Mouse (Mus musculus) heart, embryonic 10.5 days (tissue): Measurements from ENCODE around the gene Sytl1. TPM values are rescaled to one million over a fixed set of nuclear protein-coding genes. Genes with fewer than 3 reads are reported as not detected.

ENCODE experiments used
- DNase-seq: peaks from one replicate; pipeline ENCODE4 v3.0.0-alpha.2; 2017; ENCODE audit warnings: low spot score
- H3K27ac ChIP-seq: fragments of 300-500 bp; sonication (generic); 2 replicates; pipeline ENCODE4 v1.5.1; 2016; ENCODE audit warnings: mild to moderate bottlenecking
- H3K27me3 ChIP-seq: fragments of 300-500 bp; sonication (generic); 2 replicates; pipeline ENCODE4 v1.6.1; 2016; ENCODE audit warnings: mild to moderate bottlenecking; ENCODE audit not compliant: poor library complexity, insufficient read depth, severe bottlenecking
- H3K36me3 ChIP-seq: fragments of 300-500 bp; sonication (generic); 2 replicates; pipeline ENCODE4 v1.6.1; 2016; ENCODE audit warnings: mild to moderate bottlenecking, moderate library complexity
- H3K4me1 ChIP-seq: fragments of 300-500 bp; sonication (generic); 2 replicates; pipeline ENCODE4 v1.6.1; 2016; ENCODE audit warnings: mild to moderate bottlenecking
- H3K4me3 ChIP-seq: fragments of 300-500 bp; sonication (generic); 2 replicates; pipeline ENCODE4 v1.5.1; 2016; ENCODE audit warnings: mild to moderate bottlenecking, moderate library complexity
- H3K9me3 ChIP-seq: fragments of 300-500 bp; sonication (generic); 2 replicates; pipeline ENCODE4 v1.6.1; 2016; ENCODE audit warnings: mild to moderate bottlenecking, moderate library complexity
- WGBS: fragments of 180-500 bp; shearing (Covaris S2); methylation state at CpG from one replicate; pipeline ENCODE4 v1.1.7; 2016; 5-methylcytosine and 5-hydroxymethylcytosine counted together
- polyA plus RNA-seq: library from polyadenylated mRNA; unstranded; fragments of >200 nt; fragmentation: Nextera tagmentation; extraction: Ambion mirVana; gene quantifications from 2 replicates; pipeline ENCODE4 v1.2.1, GENCODE M21; 2016

Sytl1 gene
- polyA plus RNA-seq, 1 experiment from 2014 or later: 0.60 TPM

DNA sequence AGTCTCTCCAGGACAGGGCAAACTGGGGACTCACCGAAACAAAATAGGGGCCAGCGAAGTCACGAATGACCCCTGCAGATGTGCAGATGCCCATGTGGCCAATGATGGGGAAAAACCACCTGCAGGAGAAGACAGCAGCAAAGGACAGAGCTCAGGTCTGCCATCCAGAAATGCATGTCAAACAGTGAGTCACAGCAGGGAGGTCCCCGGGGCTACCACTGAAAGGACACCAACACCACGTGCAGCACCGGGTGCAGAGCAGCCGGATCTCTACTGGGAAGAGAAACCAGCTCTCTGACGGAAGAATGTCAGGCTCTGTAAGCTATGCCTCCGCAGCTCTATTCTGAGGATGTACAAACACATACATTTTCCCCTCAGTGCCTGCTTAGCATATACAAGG is 8.0 kb upstream of the Sytl1 start:
- Histone ChIP-seq H3K27ac (no peak overlapping the region), H3K4me1 (peaks cover 5% of the 10 kb centered on the region), H3K4me3 (no peak overlapping the region), H3K36me3 (peaks cover 53% of the 10 kb centered on the region), H3K9me3 (no peaks in the 10 kb centered on the region), H3K27me3 (no peaks in the 10 kb centered on the region)
- 86% methylated on average over 9 of the region's 9 CpGs for WGBS
- DNase-seq: no peak

DNA sequence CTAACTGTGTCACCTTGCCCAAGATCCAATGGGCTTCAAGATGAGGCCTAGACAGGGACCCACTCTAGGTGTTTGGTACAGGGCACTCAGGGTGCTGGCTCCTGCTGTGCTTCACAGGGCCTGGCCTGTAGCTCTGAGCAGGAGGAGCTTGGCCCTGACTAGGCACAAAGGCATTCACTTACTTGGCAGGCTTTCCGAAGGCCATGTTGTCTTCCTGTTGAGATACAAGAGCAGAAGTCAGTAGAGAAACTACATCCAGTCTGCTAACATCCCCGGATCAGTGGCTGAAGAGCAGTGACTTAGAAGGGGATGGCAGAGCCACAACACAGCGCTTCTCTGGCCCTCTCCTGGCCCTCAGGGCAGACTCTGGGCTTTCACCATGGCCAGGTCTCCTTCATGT is 6.7 kb upstream of the Sytl1 start:
- H3K36me3 ChIP-seq: peaks cover 64% of the 10 kb centered on the region

DNA sequence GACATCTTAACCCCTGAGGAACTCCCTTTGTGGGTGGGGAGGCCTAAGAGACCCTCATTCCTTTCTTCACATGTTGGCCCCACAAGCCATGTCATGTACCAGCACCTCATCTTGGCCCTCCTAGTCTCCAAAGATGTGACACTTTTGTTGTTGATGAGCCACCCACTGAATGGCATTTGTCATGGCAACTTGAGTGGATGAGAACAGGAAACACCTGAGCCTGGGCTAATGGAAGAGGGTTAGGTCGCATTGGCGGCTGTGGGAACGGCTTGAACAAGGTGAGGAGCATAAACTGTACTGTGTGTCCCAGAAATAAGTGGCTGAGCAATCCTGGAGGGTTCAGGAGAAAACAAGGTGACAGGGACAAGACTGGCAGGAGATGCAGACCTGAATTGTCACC is 6.0 kb upstream of the Sytl1 start:
- H3K9me3 ChIP-seq: no peaks in the 10 kb centered on the region
- DNase-seq: no peak

More for the DNA sequence above, 6.7 kb upstream of the Sytl1 start:
- Histone ChIP-seq H3K27ac (no peak overlapping the region), H3K9me3 (no peaks in the 10 kb centered on the region), H3K4me1 (no peaks in the 10 kb centered on the region), H3K4me3 (no peak overlapping the region), H3K27me3 (no peaks in the 10 kb centered on the region)
- 90% methylated on average over 3 of the region's 3 CpGs for WGBS
- DNase-seq: no peak

DNA sequence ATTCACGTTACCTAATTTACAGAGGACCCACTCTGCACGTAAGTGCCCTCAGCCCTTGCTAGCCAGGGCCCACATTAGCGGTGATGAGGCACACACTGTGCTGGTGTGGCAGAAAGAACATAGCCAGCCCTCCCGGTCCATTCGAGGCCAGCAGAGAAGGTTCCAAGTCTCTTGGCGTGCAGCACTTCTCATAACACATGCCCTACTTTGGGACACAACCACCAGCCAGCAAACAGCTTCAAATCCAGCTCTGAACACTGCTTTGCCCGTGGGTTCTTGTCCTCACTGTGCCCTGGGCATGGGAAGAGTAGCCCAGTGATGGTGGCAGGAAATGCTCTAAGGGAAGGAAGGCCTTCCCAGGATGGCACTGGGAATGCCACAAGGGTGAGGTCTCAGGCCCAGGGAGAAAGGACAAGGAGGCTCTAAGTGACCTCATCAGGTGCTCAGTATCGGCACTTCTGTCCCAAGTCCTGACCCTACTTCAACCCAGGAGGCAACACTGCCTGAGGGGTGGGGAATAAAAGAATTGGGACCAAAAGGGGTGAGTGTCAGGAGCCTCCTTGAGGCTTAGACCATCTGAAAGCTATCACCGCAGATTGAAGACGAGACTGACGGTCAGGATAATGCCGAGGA is 3.5 kb upstream of the Sytl1 start:
- H3K27me3 ChIP-seq: no peaks in the 10 kb centered on the region; the same call in 1 of the 2 replicates
- H3K27ac ChIP-seq: no peak overlapping the region
- H3K4me1 ChIP-seq: no peaks in the 10 kb centered on the region; the same call in 1 of the 2 replicates
- DNase-seq: no peak
- WGBS: 93% methylated on average over 12 of the region's 12 CpGs
- H3K9me3 ChIP-seq: no peaks in the 10 kb centered on the region
- H3K4me3 ChIP-seq: no peak overlapping the region
- H3K36me3 ChIP-seq: peaks cover 79% of the 10 kb centered on the region

More for the DNA sequence above, 6.0 kb upstream of the Sytl1 start:
- Histone ChIP-seq H3K4me1 (no peaks in the 10 kb centered on the region), H3K4me3 (no peak overlapping the region), H3K27ac (no peak overlapping the region), H3K27me3 (no peaks in the 10 kb centered on the region), H3K36me3 (peaks cover 69% of the 10 kb centered on the region)
- 92% methylated on average over 3 of the region's 3 CpGs for WGBS

DNA sequence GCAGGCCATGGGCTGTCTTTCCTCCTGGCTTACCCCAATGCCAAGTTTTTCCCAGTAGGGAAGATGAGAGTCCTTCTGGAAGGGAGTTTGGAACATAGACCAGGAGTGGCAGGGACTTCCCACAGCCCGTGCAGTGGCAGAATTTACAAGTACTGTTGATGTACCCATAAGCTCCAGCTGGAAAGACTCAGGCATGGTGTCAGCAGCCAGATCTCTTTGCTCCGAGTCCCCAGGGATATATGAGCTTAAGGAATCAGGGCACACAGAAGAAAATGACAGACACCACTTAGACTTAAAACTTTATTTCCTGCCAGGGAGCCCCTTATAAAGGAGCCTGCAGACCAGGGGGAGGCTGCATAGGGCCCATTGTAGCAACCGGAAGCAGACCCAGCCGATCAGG is 2.8 kb upstream of the Sytl1 start:
- 89% methylated on average over 4 of the region's 4 CpGs for WGBS
- H3K27ac ChIP-seq: no peak overlapping the region
- H3K9me3 ChIP-seq: no peaks in the 10 kb centered on the region
- DNase-seq: no peak
- no peak overlapping the region for H3K4me3 ChIP-seq
- H3K36me3 ChIP-seq: peaks cover 76% of the 10 kb centered on the region
- no peaks in the 10 kb centered on the region; the same call in 1 of the 2 replicates for H3K4me1 ChIP-seq
- H3K27me3 ChIP-seq: peaks cover 4% of the 10 kb centered on the region; the same call in 1 of the 2 replicates

DNA sequence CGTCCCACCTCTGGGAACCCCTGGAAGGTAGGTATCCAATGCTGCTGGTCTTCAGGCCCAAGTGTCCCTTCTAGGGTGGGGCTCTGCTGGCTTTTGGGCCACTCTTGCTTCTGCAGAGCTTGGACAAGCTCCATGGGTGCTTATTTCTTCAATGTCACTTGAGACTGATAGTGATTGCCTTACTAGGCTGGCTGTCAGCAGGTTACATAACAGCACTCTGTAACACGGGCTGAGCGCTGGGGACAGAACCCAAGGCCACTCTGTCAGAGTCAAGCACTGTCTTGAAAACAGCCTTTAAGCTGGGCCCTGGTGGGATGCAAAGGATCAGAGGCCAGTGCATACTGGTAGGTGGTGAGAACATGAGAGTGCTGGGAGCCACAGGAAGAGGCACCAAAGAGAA is 2.4 kb upstream of the Sytl1 start:
- Histone ChIP-seq H3K9me3 (no peaks in the 10 kb centered on the region), H3K4me1 (no peaks in the 10 kb centered on the region; the same call in 1 of the 2 replicates), H3K27ac (no peak overlapping the region), H3K36me3 (peaks cover 74% of the 10 kb centered on the region), H3K4me3 (no peak overlapping the region), H3K27me3 (peaks cover 9% of the 10 kb centered on the region; the same call in 1 of the 2 replicates)
- no peak for DNase-seq
- 91% methylated on average over 3 of the region's 3 CpGs for WGBS

DNA sequence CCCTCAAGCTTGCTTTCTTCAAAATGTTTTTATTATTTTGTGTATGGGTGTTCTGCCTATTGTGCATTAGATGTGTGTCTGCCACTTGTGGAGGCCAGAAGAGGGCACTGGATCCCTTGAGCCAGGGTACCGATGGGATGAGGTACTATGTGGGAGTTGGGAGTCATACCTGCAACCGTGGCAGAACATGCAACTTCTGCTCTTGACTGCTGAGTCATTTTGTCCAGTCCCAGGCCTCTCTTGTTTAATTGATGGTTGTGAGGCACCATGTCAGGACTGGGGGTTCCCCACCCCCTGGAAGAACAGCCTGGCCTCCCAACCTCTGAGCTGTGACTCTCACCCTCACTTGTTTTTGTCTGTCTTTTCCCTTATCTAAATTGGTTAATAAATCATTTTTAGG is 1.6 kb upstream of the Sytl1 start:
- Histone ChIP-seq H3K36me3 (peaks cover 67% of the 10 kb centered on the region), H3K27me3 (peaks cover 16% of the 10 kb centered on the region; the same call in 1 of the 2 replicates), H3K4me3 (peak overlapping the region; percentile 3; the same call in 1 of the 2 replicates), H3K4me1 (no peaks in the 10 kb centered on the region; the same call in 1 of the 2 replicates), H3K9me3 (no peaks in the 10 kb centered on the region), H3K27ac (no peak overlapping the region)
- 98% methylated on average over 2 of the region's 2 CpGs for WGBS
- no peak for DNase-seq

DNA sequence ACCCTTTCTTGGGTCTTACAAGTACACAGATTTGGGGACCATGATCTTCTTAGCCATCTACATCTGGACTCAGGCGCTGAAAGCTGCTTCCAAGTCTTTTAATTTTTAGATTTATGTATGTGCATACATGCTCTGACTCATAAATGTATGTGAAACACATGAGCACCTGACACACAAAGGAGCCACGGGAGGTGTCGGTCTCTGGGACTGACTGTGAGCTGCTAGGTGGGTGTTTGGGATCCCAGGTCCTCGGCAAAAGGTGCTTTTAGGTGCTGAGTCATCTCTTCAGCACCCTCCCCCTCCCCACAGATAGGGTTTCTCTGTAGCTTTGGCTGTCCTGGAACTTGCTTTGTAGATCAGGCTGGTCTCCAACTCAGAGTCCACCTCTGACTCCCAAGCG is 843 bp upstream of the Sytl1 start:
- WGBS: 83% methylated on average over 5 of the region's 5 CpGs
- Histone ChIP-seq H3K27ac (no peak overlapping the region), H3K4me3 (no peak overlapping the region), H3K4me1 (no peaks in the 10 kb centered on the region; the same call in 1 of the 2 replicates), H3K9me3 (no peaks in the 10 kb centered on the region), H3K36me3 (peaks cover 59% of the 10 kb centered on the region), H3K27me3 (peaks cover 22% of the 10 kb centered on the region)
- DNase-seq: no peak

DNA sequence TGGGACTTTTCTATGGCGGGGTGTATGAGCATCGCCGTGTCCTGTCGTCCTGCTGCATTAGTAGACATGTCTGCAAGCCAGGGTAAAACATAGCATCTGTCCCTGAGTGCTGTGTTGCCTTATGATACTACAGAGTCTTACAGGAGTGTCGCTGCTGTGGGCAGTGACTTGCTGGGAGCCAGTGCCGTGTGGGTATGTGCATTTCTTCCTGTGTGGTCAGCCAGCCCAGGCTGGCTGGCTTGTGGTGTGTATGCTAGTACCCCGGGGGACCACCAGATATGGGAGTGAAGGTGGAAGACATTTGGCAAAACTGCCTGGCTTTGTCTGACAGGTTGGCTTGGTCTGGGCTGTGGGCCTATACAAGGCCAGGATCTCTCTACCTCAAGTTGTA is 543 bp downstream of the Sytl1 start:
- 60% methylated on average over 7 of the region's 7 CpGs for WGBS

DNA sequence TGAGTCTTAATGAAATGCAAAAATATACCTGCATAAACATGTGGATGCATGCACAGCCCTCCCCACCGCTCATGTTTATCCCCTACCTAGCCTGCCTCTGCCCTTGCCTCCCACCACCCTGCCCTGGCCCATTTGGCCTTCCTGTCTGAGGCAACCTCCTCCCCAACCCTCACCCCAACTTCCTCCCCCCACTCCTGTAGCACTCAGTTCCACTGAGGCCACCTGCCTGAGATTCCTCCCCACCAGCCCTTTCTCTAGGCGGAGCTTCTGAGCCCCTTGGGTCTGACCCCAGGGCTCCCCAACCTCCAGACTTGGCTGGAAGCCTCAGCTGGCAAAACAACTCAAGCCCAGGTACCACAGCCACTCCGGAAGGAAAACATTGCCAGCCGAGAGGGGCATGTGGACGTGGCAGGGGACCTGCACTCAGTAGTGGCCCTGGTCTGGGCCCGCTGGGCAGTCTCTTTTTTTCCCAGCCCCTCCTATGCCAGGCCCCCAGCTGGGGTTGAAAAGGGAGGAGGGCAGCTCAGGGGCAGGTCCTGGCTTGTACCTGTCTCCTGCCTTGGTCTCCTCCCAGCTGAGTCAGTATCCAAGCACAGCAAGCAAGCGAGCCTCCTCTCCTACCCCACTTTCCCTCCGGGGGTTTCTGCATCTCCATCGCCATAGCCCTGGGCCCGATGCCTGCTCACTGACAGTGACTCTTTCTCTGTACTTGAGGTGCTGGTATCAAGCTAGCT is 1.1 kb downstream of the Sytl1 start:
- Histone ChIP-seq H3K36me3 (peaks cover 39% of the 10 kb centered on the region), H3K27me3 (peaks cover 42% of the 10 kb centered on the region), H3K9me3 (no peaks in the 10 kb centered on the region), H3K27ac (0 out of 2 replicates have a peak overlapping the region, but pooled peaks have one; percentile 25), H3K4me3 (no peak overlapping the region), H3K4me1 (peaks cover 6% of the 10 kb centered on the region)
- no peak for DNase-seq
- 46% methylated on average over 10 of the region's 10 CpGs for WGBS

More for the DNA sequence above, 543 bp downstream of the Sytl1 start:
- Histone ChIP-seq H3K9me3 (no peaks in the 10 kb centered on the region), H3K4me3 (no peak overlapping the region), H3K27me3 (peaks cover 36% of the 10 kb centered on the region), H3K4me1 (peaks cover under 1% of the 10 kb centered on the region; the same call in 1 of the 2 replicates), H3K36me3 (peaks cover 45% of the 10 kb centered on the region), H3K27ac (0 out of 2 replicates have a peak overlapping the region, but pooled peaks have one; percentile 25)
- DNase-seq: no peak

DNA sequence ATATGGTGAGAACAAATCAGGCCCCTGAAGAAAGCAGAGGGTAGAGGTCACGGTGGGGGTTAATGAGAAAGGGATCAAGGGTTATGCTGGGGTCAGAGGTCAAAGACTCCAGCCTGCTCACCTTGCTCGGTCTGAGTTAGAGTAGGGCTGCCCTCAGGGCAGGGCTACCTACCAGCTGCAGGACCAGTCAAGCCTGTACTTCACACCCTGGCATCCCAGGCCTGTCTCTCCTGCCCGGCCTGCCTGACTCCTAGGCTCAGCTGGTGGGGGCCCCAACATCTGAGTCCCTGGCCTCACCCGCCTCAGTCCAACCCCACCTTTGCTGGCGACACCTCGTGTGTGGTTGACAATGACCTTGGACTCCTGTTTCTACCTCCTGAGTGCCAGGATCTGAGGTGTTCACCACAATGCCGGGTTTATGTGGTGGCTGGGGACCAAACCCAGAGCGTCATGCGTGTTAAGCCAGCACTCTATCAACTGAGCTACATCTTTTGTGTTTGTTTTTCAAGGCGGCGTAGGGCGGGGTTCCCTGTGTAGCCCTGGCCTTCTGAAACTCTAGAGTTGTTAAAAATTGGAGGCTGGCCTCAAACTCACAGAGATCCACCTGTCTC is 5.0 kb downstream of the Sytl1 start:
- H3K4me1 ChIP-seq: peaks cover 12% of the 10 kb centered on the region
- no peak overlapping the region for H3K27ac ChIP-seq
- H3K9me3 ChIP-seq: no peaks in the 10 kb centered on the region
- H3K4me3 ChIP-seq: no peak overlapping the region
- no peak for DNase-seq
- 81% methylated on average over 12 of the region's 12 CpGs for WGBS
- H3K27me3 ChIP-seq: peaks cover 81% of the 10 kb centered on the region
- 0 out of 2 replicates have a peak, but pooled peaks cover 2% of the 10 kb centered on the region for H3K36me3 ChIP-seq

DNA sequence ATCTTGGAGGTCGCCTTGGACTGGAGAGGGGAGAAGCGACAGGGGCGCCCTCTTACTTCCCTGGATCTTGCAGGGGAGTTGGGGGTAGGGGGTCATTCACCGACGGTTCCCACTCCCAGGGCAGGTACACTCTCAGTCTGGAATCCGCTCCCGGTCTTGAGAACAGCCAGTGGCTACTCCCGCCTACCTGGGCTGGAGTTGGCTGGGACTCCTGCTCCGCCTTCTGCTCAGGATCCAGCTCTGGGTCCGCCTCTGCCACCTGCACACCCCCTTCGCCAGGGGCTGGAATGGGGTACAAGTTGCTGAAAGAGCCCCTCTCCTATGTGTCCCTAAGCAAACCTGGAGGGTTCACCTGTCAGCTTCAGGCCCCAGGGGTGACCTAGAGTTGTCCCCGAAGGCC is 5.7 kb downstream of the Sytl1 start:
- Histone ChIP-seq H3K4me1 (peaks cover 12% of the 10 kb centered on the region), H3K4me3 (0 out of 2 replicates have a peak overlapping the region, but pooled peaks have one; percentile 19), H3K27me3 (peaks cover 88% of the 10 kb centered on the region), H3K9me3 (no peaks in the 10 kb centered on the region), H3K36me3 (0 out of 2 replicates have a peak, but pooled peaks cover 1% of the 10 kb centered on the region), H3K27ac (peak overlapping the region; percentile 0; the same call in 1 of the 2 replicates)
- no peak for DNase-seq
- WGBS: 30% methylated on average over 12 of the region's 12 CpGs

DNA sequence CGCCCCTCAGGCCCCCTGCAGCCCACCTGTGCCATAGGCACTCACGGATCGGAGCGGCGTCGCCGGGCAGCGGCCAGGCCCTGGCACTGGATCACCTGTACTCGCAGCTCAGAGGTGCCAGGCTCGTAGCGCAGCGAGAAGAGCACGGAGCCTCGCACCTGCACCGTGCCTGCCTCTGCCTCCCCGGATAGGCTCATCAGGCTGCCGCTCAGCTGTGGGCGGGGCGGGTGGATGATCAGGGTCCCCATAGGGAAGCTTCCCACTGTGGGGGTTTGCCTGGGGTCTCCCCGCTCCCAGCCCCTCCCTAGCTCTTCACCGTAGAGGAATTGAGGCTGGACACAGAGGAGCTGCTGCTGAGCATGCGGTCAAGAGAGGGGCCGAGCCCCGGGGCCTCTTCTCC is 6.1 kb downstream of the Sytl1 start:
- peaks cover 92% of the 10 kb centered on the region for H3K27me3 ChIP-seq
- peak overlapping the region; percentile 0; the same call in 1 of the 2 replicates for H3K27ac ChIP-seq
- H3K36me3 ChIP-seq: no peaks in the 10 kb centered on the region
- 20% methylated on average over 23 of the region's 24 CpGs for WGBS
- no peak for DNase-seq
- no peaks in the 10 kb centered on the region for H3K9me3 ChIP-seq
- peaks cover 12% of the 10 kb centered on the region for H3K4me1 ChIP-seq
- 0 out of 2 replicates have a peak overlapping the region, but pooled peaks have one; percentile 19 for H3K4me3 ChIP-seq
